Mouse (Mus musculus): ENCODE data around the gene Rai2.

The Rai2 gene

DNA sequence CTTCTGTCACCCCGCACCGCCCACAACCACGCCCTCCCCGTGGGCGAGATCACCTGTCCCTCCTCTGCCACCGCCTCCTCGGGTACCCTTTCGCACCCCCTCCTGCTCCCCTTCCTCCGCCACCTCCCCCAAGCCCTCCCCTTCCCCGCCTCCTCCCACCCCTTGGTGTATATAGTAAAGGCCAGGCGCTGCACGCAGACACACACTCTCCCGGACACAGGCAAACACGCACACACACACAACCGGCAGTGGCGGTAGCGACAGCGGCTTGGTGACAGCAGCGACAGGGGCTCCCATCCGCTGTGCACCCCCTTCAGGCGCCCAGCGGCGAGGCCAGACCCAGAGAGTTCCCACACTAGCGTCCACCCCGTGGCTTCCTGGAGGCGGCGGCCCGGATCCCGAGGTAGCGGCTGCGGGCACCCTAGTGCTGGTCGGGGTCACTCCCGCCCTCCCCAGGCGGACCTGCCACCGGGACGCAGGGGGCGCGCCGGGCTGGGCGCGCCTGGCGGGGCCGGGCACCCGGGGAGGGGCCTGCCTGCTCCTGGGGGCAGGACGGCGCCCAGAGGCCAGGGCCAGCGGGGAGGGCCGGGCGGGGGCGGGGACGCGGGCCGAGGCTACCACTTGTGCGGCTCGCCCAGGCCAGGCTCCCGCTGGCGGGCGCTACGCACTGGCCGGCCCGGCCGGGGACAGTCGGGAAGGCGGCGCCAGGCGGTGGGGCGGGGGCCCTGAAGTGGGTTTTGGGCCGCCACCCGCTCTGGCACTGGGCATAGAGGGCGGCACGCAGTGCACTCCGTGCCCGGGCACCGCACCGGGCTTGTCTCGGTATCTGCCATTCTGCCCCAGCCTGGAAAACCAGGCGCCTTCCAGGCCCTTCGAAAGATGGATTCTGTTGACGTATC lies at the start of gene Rai2:
Gene Rai2 (plus strand): TSS at position 205 of the 899 bp plus-strand sequence.
- in situ Hi-C loops (cut with MboI, MseI) = no loop called here

DNA sequence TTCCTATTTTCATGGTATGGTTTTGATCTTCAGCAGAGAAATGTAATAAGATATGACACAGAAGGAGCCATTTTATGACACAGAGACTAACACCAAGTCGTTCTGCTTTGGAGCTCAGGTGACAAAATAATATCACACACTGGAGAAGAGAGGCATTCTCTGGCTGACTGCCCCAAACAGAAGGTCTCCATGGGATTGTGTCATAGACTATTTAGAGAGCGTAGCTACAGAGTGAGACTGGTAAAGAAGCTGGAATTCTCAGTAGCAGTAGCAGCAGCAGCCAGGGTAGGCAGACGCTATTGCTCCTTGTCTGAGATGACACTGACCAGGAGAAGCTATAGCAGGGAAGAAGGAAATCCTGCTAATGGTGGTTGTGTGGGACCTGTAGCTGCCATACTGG lies 27.5 kb upstream of the Rai2 start:
- in situ Hi-C loops (cut with MboI, MseI) = no loop called here

DNA sequence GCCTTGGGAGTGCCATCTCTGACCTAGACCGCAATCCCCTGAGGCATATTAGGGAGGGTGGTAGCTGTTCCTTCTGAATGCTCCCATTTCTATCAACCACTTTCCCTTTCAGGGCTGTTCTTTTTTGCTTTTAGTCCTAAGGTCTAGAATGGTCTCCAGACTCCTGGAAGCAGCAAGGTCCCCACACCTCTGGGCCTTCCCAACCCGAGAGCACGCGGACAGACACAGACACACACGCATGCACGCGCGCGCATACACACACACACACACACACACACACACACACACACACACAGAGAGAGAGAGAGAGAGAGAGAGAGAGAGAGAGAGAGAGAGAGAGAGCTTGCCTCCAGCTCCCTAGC lies 385 bp upstream of the Rai2 start:
- in situ Hi-C loops (cut with MboI, MseI) = no loop called here

DNA sequence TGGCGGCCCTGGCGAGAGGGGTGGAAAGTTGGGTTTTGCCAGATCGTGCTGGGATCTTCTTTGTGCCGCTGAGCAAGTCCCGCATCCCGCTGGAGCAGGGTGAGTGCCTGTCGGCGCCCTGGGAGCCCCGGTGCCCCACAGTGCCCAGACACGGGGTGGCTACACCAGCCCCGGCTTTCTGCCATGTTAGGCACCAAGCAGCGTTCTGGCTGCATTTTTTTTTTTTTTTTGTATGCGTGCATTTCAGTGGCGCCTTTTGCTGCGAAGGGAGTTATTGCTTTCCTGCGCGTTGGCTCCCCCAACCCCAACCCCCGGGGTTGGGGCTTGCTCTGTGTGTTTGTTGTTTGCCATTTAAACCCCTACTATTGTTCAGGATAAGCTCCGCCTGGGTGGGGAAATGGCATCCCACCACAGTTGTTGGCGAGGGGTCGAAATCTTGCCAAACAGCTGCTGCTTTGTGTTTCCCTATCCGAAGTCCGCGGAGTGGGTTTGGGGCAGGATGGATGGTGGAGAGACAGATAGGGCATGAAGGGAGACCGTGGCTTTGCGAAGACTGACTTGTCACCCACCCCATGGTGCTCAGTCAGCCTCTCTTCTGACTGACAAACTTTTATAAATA lies 1.0 kb downstream of the Rai2 start:
- in situ Hi-C loops (cut with MboI, MseI) = no loop called here

DNA sequence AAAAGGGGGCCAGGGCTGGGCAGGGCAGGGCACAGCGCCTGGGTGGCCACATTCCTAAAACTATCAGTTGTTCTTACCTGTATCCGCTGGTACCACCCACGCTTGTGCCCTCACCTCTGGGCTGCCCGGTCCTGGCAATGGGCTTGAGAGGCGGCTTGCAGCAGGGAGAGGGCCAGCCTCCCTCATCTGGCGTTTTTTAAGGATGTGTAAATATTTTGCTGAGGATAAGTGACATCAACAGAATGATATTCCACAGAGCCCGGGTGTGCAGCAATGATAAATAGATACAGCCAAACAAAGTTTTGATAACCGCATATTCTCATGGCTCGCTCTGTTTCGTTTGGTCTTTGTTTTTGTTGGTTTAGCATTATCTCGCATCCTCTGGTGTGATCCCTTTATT lies 1.7 kb downstream of the Rai2 start:
- in situ Hi-C loops (cut with MboI, MseI) = no loop called here

DNA sequence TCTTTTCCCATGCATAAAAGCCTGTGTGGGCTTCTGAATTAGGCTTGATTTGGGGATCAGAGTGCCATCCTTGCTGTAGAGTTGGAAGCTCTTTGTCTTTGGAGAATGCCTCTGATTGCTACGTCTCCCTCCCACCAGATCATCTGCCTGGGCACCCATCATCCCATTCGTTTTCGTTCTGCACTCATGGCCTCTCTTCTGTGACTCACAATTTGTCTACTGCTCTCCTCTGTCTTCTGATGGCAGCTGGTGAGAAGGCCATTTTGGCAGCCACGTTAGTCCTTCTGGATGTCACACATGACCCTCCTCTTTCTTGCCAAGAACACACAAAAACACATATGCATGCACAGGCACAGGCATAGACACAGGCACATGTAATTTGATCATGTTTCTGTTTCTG lies 4.2 kb downstream of the Rai2 start:
- in situ Hi-C loops (cut with MboI, MseI) = no loop called here

DNA sequence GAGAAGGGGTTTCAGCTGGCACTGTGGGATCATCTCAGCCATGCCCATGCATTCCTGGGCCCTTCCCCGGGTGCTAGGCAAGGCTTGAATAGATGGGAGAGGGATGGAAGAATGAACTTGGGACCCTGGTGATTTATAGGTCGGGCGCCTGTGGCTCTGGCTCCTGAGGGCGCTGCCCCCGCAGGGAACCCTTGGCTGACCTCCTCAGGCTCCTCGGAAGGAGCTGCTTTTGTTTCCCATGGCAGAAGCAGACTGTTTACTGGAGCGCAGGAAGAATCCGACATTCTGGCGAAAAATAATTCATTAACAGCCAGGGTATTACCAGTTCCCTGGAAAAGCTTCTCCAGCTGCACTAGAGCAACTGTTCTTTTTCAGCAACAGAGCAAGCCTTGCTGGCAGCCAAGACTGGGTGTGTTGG lies 6.5 kb downstream of the Rai2 start:
- in situ Hi-C loops (cut with MboI, MseI) = no loop called here

DNA sequence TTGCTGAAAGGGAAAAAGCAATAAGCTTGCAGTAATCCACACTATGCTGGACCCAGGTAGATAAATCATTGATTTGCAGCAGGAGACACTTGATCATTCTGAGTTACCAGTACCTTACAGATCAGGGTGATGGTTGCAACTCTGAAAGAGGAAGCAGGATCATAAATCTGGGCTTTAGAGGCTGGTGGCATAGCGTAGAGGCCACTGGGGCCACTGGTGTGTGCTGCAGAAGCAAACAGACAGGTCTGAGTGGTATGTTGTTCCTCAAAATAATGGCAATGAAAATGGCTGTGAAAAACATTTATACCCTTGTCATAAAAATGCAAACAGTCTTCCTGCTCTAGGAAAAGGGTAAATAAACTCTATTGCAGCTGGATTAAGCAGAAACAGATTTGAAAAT lies 9.4 kb downstream of the Rai2 start:
- in situ Hi-C loops (cut with MboI, MseI) = no loop called here

DNA sequence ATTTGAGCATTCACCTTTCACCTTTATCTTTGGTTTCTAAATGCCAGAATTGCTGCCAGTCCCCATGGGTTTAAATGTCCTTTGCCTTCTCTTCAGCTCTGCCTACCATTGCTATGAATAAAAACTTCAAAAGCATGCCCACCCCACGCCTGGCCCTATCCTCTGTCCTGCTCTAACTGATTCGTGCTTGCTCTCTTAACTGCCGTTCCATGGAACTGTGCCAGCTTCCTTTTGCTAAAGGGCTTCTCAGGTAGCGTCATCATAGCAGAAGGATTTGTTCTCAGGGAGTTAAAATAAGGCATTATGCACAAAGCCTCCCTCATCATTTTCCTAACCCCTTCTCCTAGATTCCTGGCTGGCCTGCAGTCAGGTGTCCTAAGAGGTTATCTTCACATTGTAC lies 11.6 kb downstream of the Rai2 start:
- in situ Hi-C loops (cut with MboI, MseI) = no loop called here

DNA sequence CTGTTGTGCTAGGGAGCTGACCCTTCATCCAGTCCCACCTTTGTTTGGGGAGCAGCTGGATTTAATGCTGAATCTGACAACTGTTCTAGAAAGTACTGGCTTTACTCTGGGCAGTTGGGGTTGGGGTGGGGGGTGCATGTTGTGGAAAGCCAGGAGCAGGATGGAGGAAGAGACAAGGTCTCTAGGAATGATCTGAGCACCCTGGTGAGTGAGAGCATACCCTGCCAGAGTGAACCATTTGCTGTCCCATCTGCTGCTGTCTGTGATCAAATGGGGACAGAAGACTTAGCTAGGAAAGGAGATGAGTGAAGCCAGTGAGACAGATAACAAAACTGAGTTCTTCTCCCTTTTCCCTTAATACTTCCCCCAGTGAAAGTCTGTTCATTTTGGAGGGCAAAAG lies 13.2 kb downstream of the Rai2 start:
- in situ Hi-C loops (cut with MboI, MseI) = no loop called here

DNA sequence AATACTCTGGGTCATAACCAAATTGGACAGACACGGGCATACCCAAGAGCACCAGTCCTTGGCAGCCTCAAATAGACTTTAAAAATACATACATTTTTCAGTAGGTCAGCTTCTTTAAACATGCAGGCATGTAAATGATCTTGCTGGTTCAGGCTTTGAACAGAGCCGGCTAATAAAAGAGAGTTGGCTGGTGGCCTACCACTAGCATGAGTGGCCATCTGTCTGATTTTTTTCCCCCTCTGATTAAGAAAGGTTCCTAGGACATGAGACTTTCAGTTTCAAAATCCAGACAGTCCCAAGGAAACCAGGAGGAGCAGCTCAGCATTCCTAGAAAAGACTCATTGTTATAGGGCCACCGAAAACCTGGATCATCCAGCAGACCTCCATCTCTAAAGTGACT lies 15.0 kb downstream of the Rai2 start:
- in situ Hi-C loops (cut with MboI, MseI) = no loop called here

DNA sequence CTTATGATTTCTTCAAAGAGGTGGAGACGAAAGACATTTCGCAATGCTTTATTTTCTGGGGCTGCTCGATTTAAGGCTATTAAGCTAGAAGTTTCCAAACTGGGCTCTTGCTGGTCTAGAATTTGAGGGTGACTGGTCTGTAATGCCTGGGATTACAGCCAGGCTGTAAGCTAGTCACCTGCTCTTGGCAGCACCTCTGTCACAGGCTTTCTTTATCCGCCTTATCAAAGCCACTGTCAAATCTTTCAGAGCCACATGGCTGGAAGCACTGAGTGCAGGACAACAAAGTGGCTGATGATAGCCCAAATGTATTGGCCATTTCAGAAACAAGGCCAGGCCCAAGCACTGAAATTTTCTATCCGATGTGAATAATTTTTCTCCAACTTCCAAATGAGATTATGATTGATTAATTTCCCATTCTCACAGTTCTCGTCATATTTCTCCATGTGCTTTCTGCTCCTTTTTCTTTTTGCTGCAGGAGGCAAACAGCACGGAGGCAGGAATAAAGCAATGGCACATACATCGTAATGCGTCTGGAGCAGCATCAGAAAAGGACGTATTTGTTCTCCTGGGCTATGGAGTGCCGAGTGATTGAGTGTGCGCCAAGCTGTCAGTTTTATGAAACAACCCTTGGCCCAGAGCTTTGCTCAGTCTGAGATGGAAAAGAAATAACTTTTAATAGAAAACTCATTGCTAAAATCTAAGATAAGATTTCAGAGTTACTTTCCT lies 16.9 kb downstream of the Rai2 start:
- in situ Hi-C loops (cut with MboI, MseI) = no loop called here

DNA sequence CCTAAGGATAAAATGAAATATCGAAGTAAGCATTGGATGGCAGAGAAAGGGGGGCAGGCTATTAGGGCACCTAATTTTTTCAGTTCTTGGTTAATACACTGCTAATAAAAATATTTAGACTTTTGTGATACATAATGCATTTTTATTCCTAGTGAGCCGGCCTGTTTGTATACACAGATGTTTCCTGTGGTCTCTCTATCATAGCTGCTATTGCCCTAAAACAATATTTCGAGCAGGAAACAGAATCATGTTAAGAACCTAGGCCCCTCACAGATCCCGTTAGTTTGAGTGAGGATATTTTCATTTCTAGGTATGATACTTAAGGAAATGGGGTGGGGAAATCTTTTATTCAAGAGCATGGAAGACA lies 17.4 kb downstream of the Rai2 start:
- in situ Hi-C loops (cut with MboI, MseI) = no loop called here

DNA sequence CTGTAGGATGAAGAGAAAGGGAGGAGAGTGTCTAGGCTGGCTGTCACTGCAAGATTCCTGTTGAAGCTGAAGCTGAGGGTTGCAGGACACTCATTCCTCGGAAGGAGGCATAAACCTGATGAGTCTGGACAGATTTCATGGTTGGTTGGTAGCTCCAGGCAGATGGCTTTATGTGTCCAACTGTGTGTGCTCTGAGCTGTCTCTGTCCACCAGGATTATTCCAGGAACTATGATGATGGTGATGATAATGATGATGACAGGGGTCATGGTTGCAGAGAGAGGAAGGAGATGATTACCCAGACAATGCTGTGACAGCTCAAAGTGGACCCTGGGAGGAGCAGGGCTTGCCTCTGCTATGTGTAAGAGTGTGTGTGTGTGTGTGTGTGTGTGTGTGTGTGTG lies 22.5 kb downstream of the Rai2 start:
- in situ Hi-C loops (cut with MboI, MseI) = no loop called here

DNA sequence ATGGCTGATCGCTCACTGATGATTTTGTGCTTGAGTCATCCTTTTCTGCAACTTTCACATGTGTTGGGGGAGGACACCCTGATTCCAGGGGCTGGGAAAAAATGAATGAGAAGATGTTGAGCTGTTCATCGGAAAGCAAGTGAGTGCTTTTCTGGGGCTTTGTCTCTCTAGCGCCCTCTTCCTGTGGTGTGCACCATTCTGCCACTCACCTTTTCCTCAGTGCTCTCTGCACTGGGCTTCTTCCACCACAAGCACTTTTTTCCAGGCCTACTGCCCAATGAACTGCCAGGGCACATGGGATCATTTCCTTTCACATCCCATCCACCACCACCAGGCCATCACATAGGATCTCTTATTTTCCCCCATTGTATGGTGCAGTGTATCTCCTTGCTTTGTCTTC lies 26.2 kb downstream of the Rai2 start:
- in situ Hi-C loops (cut with MboI, MseI) = no loop called here

DNA sequence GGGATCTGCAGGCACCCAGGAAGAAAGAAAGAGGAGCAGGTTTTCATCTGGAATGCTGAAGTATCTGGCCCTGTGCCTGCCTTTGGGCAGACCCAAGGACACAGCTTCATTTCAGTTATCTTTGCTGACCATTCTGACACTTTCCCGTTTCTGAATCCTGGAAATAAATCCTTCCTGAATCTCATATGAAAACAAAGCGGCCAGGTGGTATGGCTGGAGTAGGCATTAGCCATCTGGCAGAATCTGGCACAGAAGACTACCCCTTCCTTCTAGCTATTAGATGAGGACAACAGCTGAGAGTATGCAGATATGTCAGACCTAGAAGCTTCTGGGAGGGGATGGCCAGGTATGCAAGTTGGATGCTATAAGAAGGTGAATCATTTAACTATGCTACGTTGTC lies 28.4 kb downstream of the Rai2 start:
- in situ Hi-C loops (cut with MboI, MseI) = no loop called here

DNA sequence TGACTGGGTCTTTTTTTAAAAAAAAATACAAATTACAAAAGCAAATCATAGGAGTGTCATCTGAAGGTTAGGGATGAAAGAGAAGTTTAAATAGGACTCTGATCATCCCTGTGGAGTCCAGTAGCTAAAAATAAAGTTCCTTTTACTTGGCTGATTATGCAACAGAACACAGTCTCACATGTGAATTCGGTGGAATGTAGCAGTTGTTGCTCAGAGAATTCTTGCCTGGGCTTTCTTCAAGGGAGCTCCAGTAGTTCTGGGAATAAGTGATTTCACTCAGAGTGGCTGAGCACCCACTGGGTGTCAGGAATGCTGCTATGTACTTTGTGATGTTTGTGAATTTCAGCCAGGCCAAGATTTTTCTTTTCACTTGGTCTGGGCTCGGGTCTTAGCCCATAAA lies 30.5 kb downstream of the Rai2 start:
- in situ Hi-C loops (cut with MboI, MseI) = no loop called here

DNA sequence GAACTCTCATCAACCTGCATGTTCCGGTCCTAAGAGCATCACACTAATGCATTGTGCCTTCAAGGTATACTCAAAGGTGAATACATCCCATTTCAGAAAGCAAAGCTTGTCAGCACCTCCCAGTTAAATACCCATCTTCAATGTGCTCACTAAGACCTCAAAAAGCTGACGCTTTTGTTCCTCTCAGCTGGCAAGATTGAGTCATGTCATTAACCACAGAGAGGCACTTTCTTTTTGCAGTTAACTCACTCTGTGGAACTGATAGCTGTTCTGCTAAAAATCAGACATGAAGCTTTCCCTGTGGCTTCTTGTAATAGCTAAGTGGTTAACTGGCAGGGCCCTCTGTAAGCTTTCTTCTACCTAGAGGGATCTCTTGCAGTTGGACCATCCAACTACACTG lies 36.6 kb downstream of the Rai2 start:
- in situ Hi-C loops (cut with MboI, MseI) = no loop called here

DNA sequence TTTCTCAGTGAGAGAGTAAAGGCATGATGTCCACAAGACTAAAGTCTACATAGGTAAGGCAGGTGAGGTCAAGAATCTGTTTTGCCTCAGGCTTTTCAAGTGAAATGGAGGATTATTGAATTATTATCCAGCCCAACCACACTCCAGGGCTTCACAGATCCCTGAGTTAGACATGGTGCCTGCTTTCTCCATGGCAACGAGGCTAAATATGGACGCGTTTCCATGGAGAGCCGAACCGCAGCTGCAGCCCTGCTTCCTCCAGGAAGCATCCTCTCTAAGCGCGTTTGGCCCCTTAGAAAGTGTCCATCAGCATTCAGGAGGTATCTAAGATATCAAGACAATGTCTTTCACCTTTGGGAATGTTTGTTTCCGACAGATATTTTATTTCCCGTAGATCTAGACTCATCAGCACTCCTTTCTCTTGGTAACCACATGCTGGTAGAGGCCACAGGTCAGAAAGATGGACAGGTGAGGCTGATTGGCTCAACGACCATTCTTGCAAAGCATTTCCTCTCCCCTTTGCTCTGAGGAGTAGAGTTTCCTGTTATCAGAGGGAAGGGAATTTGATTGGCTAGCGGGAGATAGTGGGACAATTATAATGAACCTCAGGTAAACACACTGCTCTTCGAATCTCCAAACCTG lies 59.6 kb downstream of the Rai2 start:
- in situ Hi-C loops (cut with MboI, MseI) = no loop called here

DNA sequence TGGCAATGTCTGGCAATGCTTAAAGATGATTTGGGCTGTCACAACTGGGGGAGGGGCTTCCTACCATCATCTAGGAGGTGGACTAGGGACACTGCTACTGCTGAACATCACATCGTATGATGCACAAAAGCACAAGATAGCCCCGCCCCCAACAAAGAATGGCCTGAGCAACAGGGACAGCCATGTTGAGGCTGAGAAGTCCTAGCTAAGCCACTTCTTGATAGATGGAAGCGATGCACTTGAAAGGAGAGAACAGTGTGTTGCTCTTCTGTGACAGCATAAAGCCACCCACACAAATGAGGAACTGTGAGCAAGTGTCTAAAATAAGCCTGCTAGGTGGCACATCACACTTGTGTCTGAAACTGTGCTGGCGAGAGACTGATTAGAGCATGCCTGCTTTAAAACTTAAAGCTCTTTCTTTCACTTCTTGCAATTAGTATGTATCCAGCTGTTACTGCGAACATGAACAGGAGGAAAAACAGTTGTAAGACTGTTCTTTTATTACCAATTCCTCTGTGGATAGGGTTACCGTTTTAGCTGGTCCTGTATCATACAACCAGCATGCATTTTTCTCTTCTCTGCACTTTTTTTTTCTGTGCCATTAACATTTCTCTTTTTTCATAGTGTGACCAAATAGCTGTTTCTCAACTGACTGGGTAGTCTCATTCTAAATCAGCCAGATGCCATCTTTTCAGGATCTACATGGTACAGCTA lies 63.6 kb downstream of the Rai2 start:
- in situ Hi-C loops (cut with MboI, MseI) = no loop called here

DNA sequence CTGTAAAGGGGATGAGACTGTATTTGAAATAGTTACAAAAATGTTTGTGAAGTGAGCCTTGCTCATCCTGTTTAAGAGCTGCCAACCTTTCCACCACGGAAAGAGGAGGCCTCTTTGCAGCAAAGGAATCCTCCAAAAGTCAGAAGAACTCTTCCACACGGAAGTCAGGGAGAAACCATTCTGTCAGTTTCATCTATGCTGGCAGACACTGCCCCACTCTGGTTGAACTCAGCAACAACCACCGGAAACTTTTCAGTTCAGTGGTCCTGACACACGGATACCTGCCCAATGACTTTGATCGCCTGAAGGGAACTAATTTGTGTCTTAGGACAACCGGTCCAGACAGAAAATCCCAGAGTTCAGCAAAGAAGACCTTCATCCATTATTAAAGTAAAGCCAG lies 73.3 kb downstream of the Rai2 start:
- in situ Hi-C loops (cut with MboI, MseI) = no loop called here

DNA sequence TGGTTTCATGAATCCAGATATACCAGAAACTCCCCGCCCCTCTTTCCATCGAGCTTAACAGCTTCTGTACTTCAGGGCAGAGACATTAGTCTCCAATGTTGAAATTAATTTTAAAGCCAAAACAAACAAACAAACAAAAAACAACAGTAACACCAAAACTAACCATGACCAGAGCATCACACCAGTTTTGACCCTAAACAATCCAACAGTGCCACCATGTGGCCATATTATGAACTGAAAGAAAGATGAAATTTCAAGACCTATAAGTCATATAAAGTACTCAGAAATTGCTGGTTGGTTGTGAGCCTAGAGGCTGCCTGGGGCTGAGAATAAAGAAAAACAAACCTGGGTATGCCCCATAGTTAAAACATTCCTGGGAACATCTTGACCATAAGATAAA lies 109.3 kb downstream of the Rai2 start:
- in situ Hi-C loops (cut with MboI, MseI) = loop anchor here (5.0 kb wide), 1 partner anchor 429 kb away; no protein-coding TSS in a partner anchor
